Mouse (Mus musculus) kidney, postnatal 25 days (tissue): ENCODE data around the gene Ppp6r2.

Experiments used
- DNase-seq, 2 experiments: peaks; one replicate each; pipeline ENCODE4 v3.0.0; 2021; ENCODE audit warnings: mixed read lengths in 2 of 2

The Ppp6r2 gene

DNA sequence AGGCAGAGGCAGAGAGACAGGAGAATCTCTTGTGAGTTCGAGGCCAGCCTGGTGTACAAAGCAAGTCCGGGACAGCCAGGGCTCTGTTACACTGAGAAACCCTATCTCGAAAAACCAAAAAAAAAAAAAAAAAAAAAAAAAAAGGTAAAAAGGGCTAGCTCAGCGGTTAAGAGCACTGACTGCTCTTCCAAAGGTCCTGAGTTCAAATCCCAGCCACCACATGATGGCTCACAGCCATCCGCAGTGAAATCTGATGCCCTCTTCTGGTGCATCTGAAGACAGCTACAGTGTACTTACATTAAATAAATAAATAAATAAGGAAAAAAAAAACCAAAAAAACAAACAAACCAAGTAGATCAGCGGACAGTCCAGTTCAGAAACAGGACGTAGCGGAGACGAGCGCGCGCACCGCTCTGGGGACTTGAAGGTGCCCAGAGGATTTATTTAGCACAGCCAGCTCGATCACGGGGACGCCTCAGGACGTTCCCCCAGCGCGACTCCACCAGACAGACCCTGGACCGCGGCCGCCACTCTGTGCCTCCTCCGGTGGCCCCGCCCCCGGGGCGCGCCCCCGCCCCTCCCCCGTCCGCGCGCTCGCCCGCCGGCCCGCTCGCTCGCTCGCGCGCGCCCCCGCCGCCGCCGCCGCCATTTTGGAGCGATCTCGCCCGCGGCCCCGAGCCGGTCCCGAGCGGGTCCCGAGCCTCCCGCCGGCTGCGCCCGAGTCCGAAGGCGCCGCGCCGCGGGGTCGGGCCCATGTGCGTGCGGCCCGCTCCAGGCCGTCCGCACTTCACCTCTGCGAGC is at the start of gene Ppp6r2:
Gene Ppp6r2 (plus strand): TSS at position 639 of the 801 bp plus-strand sequence.
- DNase-seq: peak; percentile 84 to 92

GRCm38 (mm10) chr15:89165478-89165877 is 45.9 kb upstream of the Ppp6r2 start:
- DNase-seq: no peak

DNA sequence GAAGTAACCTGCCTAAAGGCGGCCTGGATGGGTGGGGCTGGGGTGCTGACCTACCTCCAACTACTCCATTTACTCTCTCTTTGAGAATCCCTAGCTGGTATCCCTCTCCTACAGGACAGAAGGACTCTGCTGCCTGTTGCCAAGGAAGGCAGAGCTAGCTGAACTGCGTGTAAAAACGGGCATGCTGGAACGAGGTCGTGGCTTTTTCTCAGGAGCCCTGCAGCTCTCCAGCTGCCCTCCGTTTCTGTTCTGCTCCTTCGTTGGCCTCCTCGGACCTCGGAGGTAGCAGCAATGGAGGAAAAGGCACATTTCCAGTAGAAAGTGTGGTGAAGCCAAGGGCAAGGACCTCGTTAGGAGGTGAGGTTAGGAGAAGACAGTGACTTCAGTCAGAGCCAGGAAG is 42.4 kb upstream of the Ppp6r2 start:
- no peak for DNase-seq

- DNase-seq: peak; percentile 94 to 96
Measured at GRCm38 (mm10) chr15:89169431-89169830, 41.9 kb upstream of the Ppp6r2 start.

DNA sequence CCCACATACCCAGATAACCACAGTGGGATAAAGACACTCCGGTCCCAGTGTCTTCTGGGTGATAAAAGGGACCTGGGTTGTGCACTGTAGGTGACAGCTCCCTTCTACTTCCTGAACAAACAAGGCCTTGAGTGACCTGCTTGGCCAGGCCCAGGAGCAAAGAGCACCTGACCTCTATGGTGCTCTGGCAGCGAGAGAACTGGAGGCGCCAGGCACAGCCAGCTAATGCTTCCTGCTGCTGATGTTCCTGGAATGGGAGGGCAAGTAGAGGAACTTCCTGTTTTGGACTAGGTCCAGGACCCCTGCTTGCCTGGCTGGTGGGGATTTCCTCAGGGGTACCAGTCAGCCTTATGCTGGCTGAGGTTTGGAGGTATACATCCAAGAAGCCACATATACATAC is 41.3 kb upstream of the Ppp6r2 start:
- DNase-seq: peak; percentile 73 to 91

DNA sequence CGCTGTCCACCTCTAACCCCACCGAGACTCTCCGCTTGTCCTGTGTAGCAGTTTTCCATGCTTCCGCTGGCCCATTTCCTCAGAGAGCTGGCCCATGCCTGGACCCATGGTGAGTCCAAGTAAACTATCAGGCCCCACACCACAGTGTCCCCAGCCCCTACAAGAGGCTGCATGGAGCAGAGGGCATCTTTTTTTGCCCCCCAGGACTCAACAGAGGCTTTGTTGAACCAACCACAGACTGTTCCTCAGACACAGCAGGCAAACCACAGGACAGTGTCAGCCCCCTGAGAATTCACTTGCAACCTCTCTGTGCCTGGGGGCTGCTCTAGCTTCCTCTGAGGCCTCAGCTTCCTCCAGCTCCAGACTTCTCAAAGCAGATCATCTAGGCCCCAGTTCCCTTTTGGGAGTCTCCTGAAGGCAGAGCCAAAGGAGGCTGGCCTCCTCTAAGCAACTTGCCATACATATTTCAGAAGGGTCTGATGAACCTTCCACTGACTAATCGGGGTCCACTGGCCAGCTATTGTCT is 39.8 kb upstream of the Ppp6r2 start:
- DNase-seq: no peak

DNA sequence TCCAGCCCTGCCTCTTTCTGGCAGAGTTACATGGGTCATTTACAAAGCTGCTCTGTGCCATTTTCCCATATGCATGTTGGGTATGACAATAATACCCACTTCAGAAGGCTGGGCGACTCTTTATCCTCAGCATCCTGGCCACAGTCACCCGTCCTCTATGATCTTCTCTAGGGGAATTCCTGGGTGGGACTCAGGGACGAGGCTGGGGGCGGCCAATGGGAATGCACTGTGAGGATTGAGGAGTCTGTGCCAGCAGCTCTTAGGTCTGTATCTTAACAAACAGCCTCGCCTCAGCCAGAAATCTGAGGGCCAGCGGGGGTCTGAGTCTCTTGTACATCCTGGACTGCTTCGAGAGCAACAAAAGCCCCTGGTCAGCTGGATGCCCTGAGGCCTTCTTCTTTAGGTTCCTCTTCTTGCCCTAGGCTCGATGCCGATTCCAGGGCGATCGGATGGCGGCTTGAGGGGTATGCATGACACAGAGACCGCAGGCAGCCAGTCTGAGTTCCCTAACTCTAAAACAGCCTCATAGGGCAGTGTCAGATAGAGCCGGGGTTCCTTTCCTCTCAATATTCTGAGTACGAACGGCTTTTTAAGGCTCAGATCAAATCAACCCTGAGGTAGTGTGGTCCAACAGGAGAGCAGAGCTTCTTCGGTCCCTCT is 38.9 kb upstream of the Ppp6r2 start:
- no peak for DNase-seq

DNA sequence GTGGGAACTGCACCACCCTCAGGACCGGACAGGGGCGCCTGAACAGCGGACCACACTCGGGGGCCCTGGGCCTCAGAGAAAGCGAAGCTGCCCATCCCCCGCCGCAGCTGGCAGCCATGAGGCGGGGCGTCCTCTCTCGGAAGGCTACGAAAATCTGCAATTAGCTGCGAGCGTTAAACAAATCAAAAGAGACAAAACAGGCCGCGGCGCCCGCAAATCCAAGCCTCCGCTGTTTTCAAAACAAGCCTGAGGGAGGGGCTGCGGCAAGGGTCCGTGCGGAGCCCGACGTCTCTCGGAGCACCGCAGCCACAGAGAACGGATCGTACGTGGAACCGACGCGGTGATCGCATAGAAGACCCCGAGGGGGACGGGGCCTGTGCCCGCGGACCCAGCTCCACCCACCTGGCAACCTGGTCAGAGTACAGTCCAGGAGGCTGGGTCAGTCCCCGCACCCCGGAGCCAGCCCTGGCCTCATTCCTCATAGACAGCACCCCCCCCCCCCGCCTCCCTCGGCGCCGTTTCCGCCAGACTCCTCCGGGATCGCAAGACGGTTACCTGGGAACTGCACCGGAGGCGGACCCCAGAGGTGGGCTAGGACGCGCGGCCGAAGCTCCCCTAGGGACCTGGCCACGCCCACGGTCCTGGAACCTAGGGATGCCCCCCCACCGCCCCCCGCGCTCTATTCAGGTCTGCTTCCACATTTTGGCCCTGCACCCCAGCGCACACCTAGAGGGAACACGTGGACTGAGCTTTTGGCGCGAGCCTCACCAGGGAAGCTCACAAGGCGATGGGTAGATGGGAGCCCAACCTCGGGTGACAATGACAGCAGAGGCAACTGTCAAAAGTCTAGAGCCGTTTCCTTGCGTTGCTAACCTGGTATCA is 38.1 kb upstream of the Ppp6r2 start:
- peak; percentile 78 to 92 for DNase-seq

- DNase-seq: peak; percentile 88 to 96
Measured at GRCm38 (mm10) chr15:89173906-89174214, 37.5 kb upstream of the Ppp6r2 start.

GRCm38 (mm10) chr15:89174889-89175339 is 36.4 kb upstream of the Ppp6r2 start:
- peak; percentile 47 to 75 for DNase-seq

GRCm38 (mm10) chr15:89175411-89176155 is 35.8 kb upstream of the Ppp6r2 start:
- DNase-seq: peak in 1 of 2 experiments; percentile 49

DNA sequence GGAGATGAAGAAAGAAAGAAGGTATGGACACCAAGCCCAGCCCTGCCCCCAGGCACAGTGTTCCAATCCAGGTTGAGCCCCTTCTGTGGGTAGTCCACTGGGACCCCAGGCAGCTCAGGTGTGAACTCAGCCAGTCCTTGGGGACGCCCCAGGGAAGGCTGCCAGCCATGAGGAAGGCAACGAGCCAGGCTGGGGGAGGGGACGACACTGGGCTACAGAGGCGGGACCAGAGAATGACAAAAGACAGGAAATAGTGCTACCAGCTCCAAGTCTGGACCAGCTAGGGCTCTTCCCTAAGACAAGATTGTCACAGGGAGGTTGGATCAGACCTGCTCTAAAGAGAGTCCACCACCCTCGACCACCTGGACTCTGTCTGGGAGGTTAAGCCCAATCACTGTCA is 34.2 kb upstream of the Ppp6r2 start:
- peak; percentile 92 to 95 for DNase-seq

- peak; percentile 40 to 74 for DNase-seq
Measured at GRCm38 (mm10) chr15:89177576-89178259, 33.6 kb upstream of the Ppp6r2 start.

- DNase-seq: peak in 1 of 2 experiments; percentile 66
Measured at GRCm38 (mm10) chr15:89178260-89178860, 33.0 kb upstream of the Ppp6r2 start.

- DNase-seq: peak; percentile 90 to 97
Measured at GRCm38 (mm10) chr15:89178954-89179629, 32.3 kb upstream of the Ppp6r2 start.

DNA sequence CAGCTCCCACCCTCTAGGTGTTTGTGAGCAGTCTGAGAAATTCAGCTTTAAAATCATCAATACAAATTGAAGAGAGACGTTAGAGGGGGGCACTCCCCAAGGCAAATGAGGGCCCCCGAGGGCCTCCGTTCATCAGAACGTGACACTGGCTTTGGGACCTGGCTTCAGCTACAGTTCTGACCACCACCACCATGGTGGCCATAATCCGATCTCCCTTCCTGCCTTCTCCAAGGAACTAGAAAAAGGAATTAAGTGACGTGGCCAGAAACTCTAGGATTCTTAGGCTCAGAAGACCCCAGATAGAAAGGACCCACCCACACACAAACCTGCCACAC is 31.8 kb upstream of the Ppp6r2 start:
- DNase-seq: no peak

DNA sequence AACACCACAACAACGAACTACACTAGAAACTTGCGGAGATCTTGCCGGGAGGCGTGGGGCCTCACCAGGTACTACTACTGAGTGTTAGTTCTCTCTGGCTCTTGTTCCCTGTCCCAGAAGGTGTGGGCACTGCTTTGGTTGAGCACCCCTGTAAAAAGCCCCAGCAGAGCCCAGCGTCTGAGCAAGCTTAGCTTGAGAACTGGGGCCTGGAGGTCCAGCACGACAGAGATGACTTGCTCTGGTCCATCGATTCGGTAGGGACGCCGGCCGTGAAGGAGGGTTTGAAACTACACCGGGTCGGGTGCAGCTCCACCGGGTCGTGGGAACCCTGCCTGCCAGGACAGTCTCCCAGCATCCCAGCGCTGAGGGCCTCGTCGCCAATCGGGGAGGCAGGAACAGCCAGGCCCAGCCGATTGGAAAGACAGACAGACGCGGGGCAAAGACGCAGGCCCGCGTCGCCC is 31.2 kb upstream of the Ppp6r2 start:
- peak; percentile 45 to 66 for DNase-seq

- DNase-seq: peak; percentile 79 to 93
Measured at GRCm38 (mm10) chr15:89180571-89181229, 30.7 kb upstream of the Ppp6r2 start, which contains the start of gene Plxnb2. TSS of gene Plxnb2 (minus strand) at chr15:89180788.

GRCm38 (mm10) chr15:89181561-89182270 is 29.6 kb upstream of the Ppp6r2 start:
- no peak for DNase-seq
